20 mouse cellular contexts compared by ENCODE assay signal in the genomic region with DNA sequence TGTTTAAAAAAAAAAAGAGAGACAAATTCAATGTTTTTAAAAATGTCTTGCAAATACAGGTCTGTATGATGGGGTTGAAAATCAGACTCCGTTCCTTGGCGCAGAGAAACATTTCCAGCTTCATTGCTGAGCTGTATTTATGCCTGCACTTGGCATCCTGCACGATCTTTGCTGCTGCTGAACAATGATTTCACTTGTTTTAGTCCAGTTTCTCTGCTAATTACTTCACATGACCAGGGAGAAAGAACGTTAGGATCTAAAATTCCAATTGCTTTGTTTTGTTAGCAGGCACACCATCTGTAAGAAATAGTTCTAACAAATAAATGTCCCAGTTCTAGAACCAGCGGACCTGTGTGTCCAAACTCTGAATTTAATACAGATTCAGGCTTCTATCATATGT.
DNase-seq lines count a peak whose midpoint lies in the region; ATAC-seq and TF ChIP-seq lines count a peak whose summit lies in the region.
"Had no signal": no experiment of that assay in that cellular context is flagged by ENCODE, and none has a peak within 500 bp of the region (broad histone marks: within the 10 kb centered on the region; RNA-seq: fewer than 3 reads in every experiment).

No protein-coding gene starts in this region.

- ATAC-seq in forebrain, postnatal 0 days: peak; percentile 18; the same call in 1 of the 2 replicates
- ATAC-seq in forebrain, embryonic 12.5 days (ENCODE audit: low FRiP score): no peak
- ATAC-seq: forebrain, embryonic 13.5 days; intestine, embryonic 15.5 days had no signal

- no peak overlapping the region for H3K4me2 ChIP-seq in forebrain, postnatal 0 days (ENCODE audit: low read depth)
- no peak overlapping the region for H3K4me2 ChIP-seq in forebrain, embryonic 12.5 days
- H3K4me2 ChIP-seq: embryonic facial prominence, embryonic 12.5 days; forebrain, embryonic 13.5 days; hindbrain, embryonic 12.5 days; intestine, embryonic 15.5 days had no signal

- no peak for TF ChIP-seq POLR2A in brain, embryonic 14.5 days (IDR thresholded peaks at IDR 0.05; ENCODE audit: borderline replicate concordance, extremely low read depth, insufficient read depth, insufficient read length, poor library complexity, severe bottlenecking)

- no peak overlapping the region for H3K27ac ChIP-seq in forebrain, postnatal 0 days (ENCODE audit: low read depth, low read length)
- no peak overlapping the region for H3K27ac ChIP-seq in forebrain, embryonic 12.5 days
- peak overlapping the region; percentile 70 for H3K27ac ChIP-seq in layer of hippocampus, adult 2 months
- H3K27ac ChIP-seq: embryonic facial prominence, embryonic 12.5 days; forebrain, embryonic 13.5 days; hindbrain, embryonic 12.5 days; intestine, embryonic 15.5 days had no signal

- H3K9ac ChIP-seq in forebrain, postnatal 0 days: no peak overlapping the region
- H3K9ac ChIP-seq in forebrain, embryonic 12.5 days: no peak overlapping the region
- H3K9ac ChIP-seq: embryonic facial prominence, embryonic 12.5 days; forebrain, embryonic 13.5 days; hindbrain, embryonic 12.5 days; intestine, embryonic 15.5 days had no signal

- H3K36me3 ChIP-seq in forebrain, postnatal 0 days (ENCODE audit: insufficient read depth): no peaks in the 10 kb centered on the region
- H3K36me3 ChIP-seq in forebrain, embryonic 12.5 days (replicated peaks): no peaks in the 10 kb centered on the region
- H3K36me3 ChIP-seq: embryonic facial prominence, embryonic 12.5 days; hindbrain, embryonic 12.5 days; intestine, embryonic 15.5 days had no signal

- H3K9me3 ChIP-seq in forebrain, postnatal 0 days (ENCODE audit: low read length): no peaks in the 10 kb centered on the region
- H3K9me3 ChIP-seq in forebrain, embryonic 12.5 days: no peaks in the 10 kb centered on the region
- H3K9me3 ChIP-seq: embryonic facial prominence, embryonic 12.5 days; forebrain, embryonic 13.5 days; hindbrain, embryonic 12.5 days; intestine, embryonic 15.5 days had no signal

- no peak for TF ChIP-seq CTCF in forebrain, postnatal 0 days (IDR thresholded peaks at IDR 0.05; ENCODE audit: low read depth)
- TF ChIP-seq CTCF in layer of hippocampus, adult 2 months (conservative IDR thresholded peaks at IDR 0.05): no peak
- TF ChIP-seq CTCF in brain, embryonic 14.5 days (IDR thresholded peaks at IDR 0.05; ENCODE audit: borderline replicate concordance, extremely low read depth, insufficient read depth, insufficient read length): no peak

- no peaks in the 10 kb centered on the region for H3K4me1 ChIP-seq in forebrain, postnatal 0 days (ENCODE audit: insufficient read depth)
- no peaks in the 10 kb centered on the region for H3K4me1 ChIP-seq in forebrain, embryonic 12.5 days
- H3K4me1 ChIP-seq: embryonic facial prominence, embryonic 12.5 days; hindbrain, embryonic 12.5 days had no signal

- no peaks in the 10 kb centered on the region for H3K27me3 ChIP-seq in forebrain, postnatal 0 days (ENCODE audit: insufficient read depth, low read length)
- no peaks in the 10 kb centered on the region for H3K27me3 ChIP-seq in forebrain, embryonic 12.5 days
- H3K27me3 ChIP-seq: CH12.LX; embryonic facial prominence, embryonic 12.5 days; forebrain, embryonic 13.5 days; hindbrain, embryonic 12.5 days; intestine, embryonic 15.5 days had no signal

- 30% methylated on average over 5 of the region's 5 CpGs for WGBS in forebrain, postnatal 0 days
- WGBS in forebrain, embryonic 12.5 days: 68% methylated on average over 5 of the region's 5 CpGs

- DNase-seq in forebrain, postnatal 0 days: peak; percentile 25
- DNase-seq in layer of hippocampus, adult 2 months (ENCODE audit: low spot score in 2 of 2): peak in 1 of 2 experiments; percentile 21
- DNase-seq in layer of hippocampus, postnatal 10 days (ENCODE audit: low spot score in 2 of 2): no peak
- DNase-seq in Muller cell, postnatal 12 days (ENCODE audit: inconsistent ontology term): peak; percentile 84
- DNase-seq in brain, embryonic 14.5 days (ENCODE audit: low read depth): peak; percentile 71
- no peak for DNase-seq in adrenal gland, postnatal 10 days
- DNase-seq: adrenal gland, adult 2 months; adrenal gland, postnatal 36 days; cerebellum, adult 11-12 months; cerebellum, adult 9-10 months; cerebellum, postnatal 25 days; gastrocnemius, postnatal 36 days; heart, postnatal 10 days; heart, postnatal 4 days had no signal

- no peak overlapping the region for H3K4me3 ChIP-seq in forebrain, postnatal 0 days (ENCODE audit: low read depth, low read length)
- no peak overlapping the region for H3K4me3 ChIP-seq in forebrain, embryonic 12.5 days (replicated peaks)
- H3K4me3 ChIP-seq in layer of hippocampus, adult 2 months: no peak overlapping the region
- H3K4me3 ChIP-seq: embryonic facial prominence, embryonic 12.5 days; forebrain, embryonic 13.5 days; hindbrain, embryonic 12.5 days; intestine, embryonic 15.5 days had no signal

Comparison
In these comparisons a context has a peak if more than half of its experiments do, and no peak if none do; other contexts are left out.
1. DNase-seq: peak in forebrain, postnatal 0 days (single experiment), Muller cell, postnatal 12 days (single experiment) and brain, embryonic 14.5 days (single experiment); none in layer of hippocampus, postnatal 10 days (0 of 2) and adrenal gland, postnatal 10 days (single experiment).